Mouse (Mus musculus) neural tube, postnatal 0 days (tissue): ENCODE measurements around the gene Gm11238. TPM values are rescaled to one million over a fixed set of nuclear protein-coding genes. Genes with fewer than 3 reads are reported as not detected.

ENCODE experiments used
- polyA plus RNA-seq: library from polyadenylated mRNA; unstranded; fragments of >200 nt; fragmentation: Nextera tagmentation; extraction: Ambion mirVana; gene quantifications from 2 replicates; pipeline ENCODE4 v1.2.1, GENCODE M21; 2015

Gene Gm11238
- polyA plus RNA-seq, result not detected in 2 replicates

GRCm38 (mm10) chr4:73607581-73607980 lies at the start of gene Gm11238:
TSS of gene Gm11238 (plus strand) at chr4:73607881.

GRCm38 (mm10) chr4:73622684-73623083 lies 15.0 kb downstream of the Gm11238 start, which contains the start of gene Gm11237:
TSS of gene Gm11237 (plus strand) at chr4:73622984.

GRCm38 (mm10) chr4:73637821-73638220 lies 30.1 kb downstream of the Gm11238 start, which contains the start of gene Gm11236:
TSS of gene Gm11236 (plus strand) at chr4:73638121.

GRCm38 (mm10) chr4:73668054-73668453 lies 60.4 kb downstream of the Gm11238 start, which contains the start of gene Gm11239:
TSS of gene Gm11239 (plus strand) at chr4:73668354.

GRCm38 (mm10) chr4:73683216-73683615 lies 75.5 kb downstream of the Gm11238 start, which contains the start of gene Gm428:
TSS of gene Gm428 (plus strand) at chr4:73683516.

Other genes with a start within 250 kb of the Gm11238 start
- not detected in 2 replicates for gene Gm11487, start 202.8 kb upstream of the Gm11238 start, polyA plus RNA-seq
- gene Gm11237, start 15.1 kb downstream of the Gm11238 start, polyA plus RNA-seq, result not detected in 2 replicates
- gene Gm11236, start 30.2 kb downstream of the Gm11238 start, polyA plus RNA-seq, result not detected in 2 replicates
- not detected in 2 replicates for gene Gm11239, start 60.5 kb downstream of the Gm11238 start, polyA plus RNA-seq
- not detected in 2 replicates for gene Gm428, start 75.6 kb downstream of the Gm11238 start, polyA plus RNA-seq
- 0.71 and 0.83 TPM in 2 replicates for gene Rasef, start 183.1 kb downstream of the Gm11238 start, polyA plus RNA-seq